Mouse (Mus musculus) megakaryocyte, adult 5-6 weeks (primary cell): Measurements from ENCODE around the gene Cers3. TPM values are rescaled to one million over a fixed set of nuclear protein-coding genes. Genes with fewer than 3 reads are reported as not detected.

Experiments
- ATAC-seq: 2 replicates; pipeline ENCODE4 v1.8.0; 2016; ENCODE audit warnings: mild to moderate bottlenecking, inconsistent platforms; ENCODE audit not compliant: poor library complexity, severe bottlenecking
- total RNA-seq, 2 experiments: library from RNA; stranded (forward) in 1 of 2; stranded (reverse) in 1 of 2; fragments of 153-499, 151-499 nt in 1 of 2; fragments of 221-1000, 200-1000 nt in 1 of 2; gene quantifications; 2 replicates each; pipeline versions ENCODE4 v1.2.3 to v1.2.4; 2015 to 2017

Cers3 gene
- total RNA-seq, 2 experiments from 2014 or later, result not detected

GRCm38 (mm10) chr7:66839463-66840007, 96.2 kb downstream of the Cers3 start, which contains the start of gene Adamts17:
TSS of gene Adamts17 (plus strand) at chr7:66839735.
- peak; percentile 96 for ATAC-seq

- peak; percentile 13 for ATAC-seq
Observed at GRCm38 (mm10) chr7:66840008-66840719, 96.9 kb downstream of the Cers3 start.

GRCm38 (mm10) chr7:66841165-66841564, 97.9 kb downstream of the Cers3 start:
- ATAC-seq, result no peak

- ATAC-seq, result no peak
Observed at GRCm38 (mm10) chr7:66842021-66842420, 98.7 kb downstream of the Cers3 start.

- ATAC-seq, result no peak
Observed at GRCm38 (mm10) chr7:66843846-66844245, 100.5 kb downstream of the Cers3 start.

- no peak for ATAC-seq
Observed at GRCm38 (mm10) chr7:66846582-66846981, 103.3 kb downstream of the Cers3 start.

GRCm38 (mm10) chr7:66847299-66847698, 104.0 kb downstream of the Cers3 start:
- ATAC-seq, result no peak

GRCm38 (mm10) chr7:66849316-66849715, 106.0 kb downstream of the Cers3 start:
- ATAC-seq, result no peak

- no peak for ATAC-seq
Observed at GRCm38 (mm10) chr7:66852164-66852563, 108.9 kb downstream of the Cers3 start.

GRCm38 (mm10) chr7:66857610-66858009, 114.3 kb downstream of the Cers3 start:
- ATAC-seq, result no peak

GRCm38 (mm10) chr7:66858247-66859075, 115.2 kb downstream of the Cers3 start:
- ATAC-seq, result no peak

GRCm38 (mm10) chr7:66859220-66859619, 115.9 kb downstream of the Cers3 start:
- ATAC-seq, result no peak

- peak; percentile 82 for ATAC-seq
Observed at GRCm38 (mm10) chr7:66866944-66867718, 123.8 kb downstream of the Cers3 start.

GRCm38 (mm10) chr7:66867719-66868501, 124.6 kb downstream of the Cers3 start:
- ATAC-seq, result no peak

GRCm38 (mm10) chr7:66871520-66871919, 128.2 kb downstream of the Cers3 start:
- no peak for ATAC-seq

- no peak for ATAC-seq
Observed at GRCm38 (mm10) chr7:66871940-66872511, 128.7 kb downstream of the Cers3 start.

- ATAC-seq, result no peak
Observed at GRCm38 (mm10) chr7:66873235-66873634, 129.9 kb downstream of the Cers3 start.
